Mouse (Mus musculus) heart, postnatal 25 days (tissue): ENCODE measurements around the gene Gm29797. TPM values are rescaled to one million over a fixed set of nuclear protein-coding genes. Genes with fewer than 3 reads are reported as not detected.

Source experiments
- DNase-seq: peaks from one replicate; pipeline ENCODE4 v3.0.0; 2022; ENCODE audit warnings: low spot score
- intact Hi-C: fragments of 180-260 bp; cut with DNase I; formaldehyde crosslinking; loops from one replicate; pipeline ENCODE4 v1.15.1; 2025
- total RNA-seq, 2 experiments: library from RNA; stranded (reverse); gene quantifications; 2 replicates each; pipeline ENCODE4 v1.2.3; 2021

Gm29797 gene
- total RNA-seq, 2 experiments from 2014 or later: not detected

- intact Hi-C loops: no loop called here
- DNase-seq: no peak
These were observed 35.5 kb downstream of the Gm29797 start for GRCm38 (mm10) chr2:181692304-181692703.

- peak; percentile 76 for DNase-seq
- intact Hi-C loops: no loop called here
These were observed 36.8 kb downstream of the Gm29797 start, which contains the start of gene Rgs19 for GRCm38 (mm10) chr2:181693339-181694280. Gene Rgs19 (minus strand): TSS chr2:181693977.

- intact Hi-C loops: no loop called here
- DNase-seq: no peak
These were observed 37.7 kb downstream of the Gm29797 start for GRCm38 (mm10) chr2:181694581-181694980.

GRCm38 (mm10) chr2:181695776-181696175, 38.9 kb downstream of the Gm29797 start:
- DNase-seq: no peak
- intact Hi-C loops: no loop called here

- intact Hi-C loops: no loop called here
- no peak for DNase-seq
These were observed 40.1 kb downstream of the Gm29797 start for GRCm38 (mm10) chr2:181696801-181697420.

- intact Hi-C loops: no loop called here
These were observed 41.4 kb downstream of the Gm29797 start, which contains the start of gene Lkaaear1 for GRCm38 (mm10) chr2:181698241-181698640. Gene Lkaaear1 (minus strand): TSS chr2:181698442.

GRCm38 (mm10) chr2:181706668-181707067, 49.8 kb downstream of the Gm29797 start:
- intact Hi-C loops: loop anchor here (2.0 kb wide), 1 partner anchor 26 kb away; the partner anchor contains the start of gene Tcea2
- no peak for DNase-seq

More at GRCm38 (mm10) chr2:181698241-181698640, 41.4 kb downstream of the Gm29797 start, which contains the start of gene Lkaaear1:
- DNase-seq: no peak

Other genes with a start within 250 kb of the Gm29797 start
- gene Zbtb46, start 197.6 kb upstream of the Gm29797 start, total RNA-seq: 10 to 100 TPM; 10.1 to 14.2 TPM
- gene Abhd16b, start 163.8 kb upstream of the Gm29797 start, total RNA-seq: not detected
- 10 to 100 TPM; 59.7 to 66.0 TPM for gene Tpd52l2, start 159.9 kb upstream of the Gm29797 start, total RNA-seq
- gene Dnajc5, start 136.5 kb upstream of the Gm29797 start, total RNA-seq: 10 to 100 TPM; 65.4 to 67.8 TPM
- gene Uckl1, start 72.1 kb upstream of the Gm29797 start, total RNA-seq: 10 to 100 TPM; 39.0 to 46.7 TPM
- gene Prpf6, start 65.2 kb upstream of the Gm29797 start, total RNA-seq: 10 to 100 TPM; 29.2 to 32.7 TPM
- 10 to 100 TPM; 18.3 to 18.7 TPM for gene Zfp512b, start 64.2 kb upstream of the Gm29797 start, total RNA-seq
- gene Samd10, start 57.8 kb upstream of the Gm29797 start, total RNA-seq: 1 to 10 TPM; 1.2 to 1.4 TPM
- gene Sox18, start 14.6 kb downstream of the Gm29797 start, total RNA-seq: 10 to 100 TPM; 40.2 to 56.9 TPM
- 1 to 10 TPM; 5.8 to 6.4 TPM for gene Tcea2, start 23.3 kb downstream of the Gm29797 start, total RNA-seq
- gene Rgs19, start 36.9 kb downstream of the Gm29797 start, total RNA-seq: 1 to 10 TPM; 5.8 to 7.7 TPM
- gene Lkaaear1, start 41.4 kb downstream of the Gm29797 start, total RNA-seq: not detected
- not detected for gene Oprl1, start 58.0 kb downstream of the Gm29797 start, total RNA-seq
- gene Myt1, start 106.3 kb downstream of the Gm29797 start, total RNA-seq: not detected
- 10 to 100 TPM; 47.1 to 58.6 TPM for gene Pcmtd2, start 180.8 kb downstream of the Gm29797 start, total RNA-seq
- gene Polr3k, start 207.3 kb downstream of the Gm29797 start, total RNA-seq: 10 to 100 TPM; 11.3 to 11.9 TPM